Mouse (Mus musculus) layer of hippocampus, postnatal 14 days (tissue): ENCODE measurements around the gene Ptprt. TPM values are rescaled to one million over a fixed set of nuclear protein-coding genes. Genes with fewer than 3 reads are reported as not detected.

ENCODE experiments used
- DNase-seq, 2 experiments: peaks; one replicate each; pipeline ENCODE4 v3.0.0; 2021 to 2022; ENCODE audit warnings: low spot score in 2 of 2, mixed read lengths in 1 of 2
- long read RNA-seq, 2 experiments: library from polyadenylated mRNA; stranded (forward); transcript quantifications; one replicate each; pipeline ENCODE4 v2.0.0; 2021
- total RNA-seq, 2 experiments: library from RNA; stranded (reverse); gene quantifications; 2 replicates each; pipeline ENCODE4 v1.2.3; 2021

The Ptprt gene
- 10 to 100 TPM; 50.9 to 52.6 TPM for total RNA-seq
- long read RNA-seq, experiment 1, partial matches to known transcripts = 0 of 4 reads
- long read RNA-seq, experiment 1, other reads (novel, unspliced or antisense) = 4 of 4 reads
- long read RNA-seq, experiment 2, partial matches to known transcripts = 0 of 3 reads
- long read RNA-seq, experiment 2, other reads (novel, unspliced or antisense) = 3 of 3 reads

DNA sequence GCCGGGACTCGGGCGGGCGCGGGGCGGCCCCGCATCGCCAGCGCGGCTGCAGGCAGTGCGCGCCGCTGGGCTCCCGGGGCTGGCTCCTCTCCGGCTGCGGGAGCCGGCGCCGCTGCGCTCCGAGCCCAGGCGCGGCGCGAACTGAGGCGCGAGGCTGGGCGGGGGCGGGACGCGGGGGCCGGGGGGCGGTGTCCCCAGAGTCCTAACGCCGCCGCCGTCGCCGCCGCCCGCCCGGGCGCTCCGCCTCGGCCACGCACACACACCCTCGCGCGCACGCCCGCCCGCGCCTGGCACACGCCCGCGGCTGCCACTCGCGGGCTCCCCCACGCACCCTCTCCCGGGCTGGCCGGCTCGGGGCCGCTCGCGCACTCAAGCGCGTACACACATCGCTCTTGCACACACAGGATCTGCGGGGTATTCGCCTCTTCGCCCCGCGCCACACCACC is at the start of gene Ptprt:
Gene Ptprt (minus strand): TSS at position 207 of the 446 bp plus-strand sequence.
- DNase-seq = peak in 1 of 2 experiments; percentile 13

- DNase-seq = no peak
Measured at GRCm38 (mm10) chr2:162710443-162710842, 49.5 kb upstream of the Ptprt start.

DNA sequence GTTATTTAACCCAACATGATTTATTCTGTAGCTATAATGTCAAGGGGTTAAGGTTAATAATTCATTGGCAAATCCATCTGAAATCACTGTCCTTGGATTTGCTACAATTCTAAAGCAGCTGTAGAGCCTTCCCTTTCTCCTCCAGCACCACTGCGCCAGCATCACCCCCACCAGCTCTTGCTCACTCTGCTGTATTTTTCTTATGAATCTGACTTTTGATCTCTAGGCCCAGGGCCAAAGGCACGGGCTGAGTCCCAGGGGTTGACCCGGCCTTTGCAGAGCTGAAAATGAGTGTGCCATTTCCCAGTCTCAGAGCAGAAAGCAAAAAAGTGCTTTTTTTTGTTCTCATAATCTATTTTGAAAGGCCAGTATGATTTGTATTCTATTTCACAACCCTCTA is 38.7 kb upstream of the Ptprt start:
- DNase-seq = no peak

GRCm38 (mm10) chr2:162699036-162699435 is 38.1 kb upstream of the Ptprt start:
- DNase-seq = no peak

DNA sequence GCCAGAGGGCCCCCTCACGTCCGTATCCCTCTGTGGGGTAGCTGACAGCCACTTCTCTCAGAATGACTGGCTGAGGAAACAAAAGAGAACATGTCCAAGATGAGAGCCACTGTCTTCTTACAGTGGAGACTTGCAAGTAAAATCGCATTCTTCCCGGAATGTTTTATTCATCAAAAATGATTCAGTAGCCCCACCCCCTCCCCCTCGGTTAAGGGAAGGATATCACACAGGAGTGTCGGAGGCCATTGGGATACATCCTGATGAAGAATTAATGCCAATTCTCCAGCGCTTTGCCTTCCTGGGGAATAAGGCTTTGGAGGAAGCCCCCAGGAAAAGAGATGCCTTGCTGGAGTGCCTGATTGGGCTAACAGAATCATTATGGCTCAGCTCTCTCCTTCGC is 37.1 kb upstream of the Ptprt start:
- DNase-seq = no peak

DNA sequence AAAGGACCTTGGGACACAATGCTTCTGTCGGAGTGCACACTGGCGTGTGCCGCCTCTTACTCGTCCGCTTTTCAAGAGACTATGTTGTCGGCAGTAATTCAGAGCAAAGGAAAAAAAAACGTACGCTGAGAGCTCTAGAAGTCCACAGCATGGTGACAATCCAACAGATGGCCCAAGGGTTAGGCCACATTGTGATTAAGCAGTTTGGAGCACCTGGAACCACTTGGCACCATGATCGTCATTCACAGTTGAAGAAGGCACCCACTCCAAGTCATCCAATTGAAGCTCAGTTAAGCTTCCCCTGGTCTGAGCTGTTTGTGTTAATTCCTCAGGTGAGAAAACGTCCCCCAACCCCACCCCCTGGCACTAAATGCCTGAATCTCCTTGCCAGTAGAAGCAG is 36.2 kb upstream of the Ptprt start:
- DNase-seq = no peak

DNA sequence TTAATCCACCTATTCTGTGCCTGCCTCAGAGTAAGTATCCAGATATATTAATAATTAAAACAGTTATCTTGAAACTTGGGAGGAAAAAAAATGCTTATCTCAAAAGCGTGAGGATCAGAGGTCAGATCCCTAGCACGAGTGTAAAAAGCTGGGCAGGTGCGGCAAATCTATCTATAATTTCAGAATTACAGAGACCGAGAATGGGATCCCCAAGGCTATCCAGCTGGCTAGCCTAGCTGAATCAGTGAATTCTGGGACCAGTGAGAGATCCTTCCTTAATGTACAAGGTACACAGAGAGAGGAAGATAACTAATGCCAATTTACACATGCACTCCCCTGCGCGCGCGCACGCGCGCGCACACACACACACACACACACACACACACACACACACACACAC is 31.2 kb upstream of the Ptprt start:
- no peak for DNase-seq

- peak; percentile 39 to 52 for DNase-seq
Measured at GRCm38 (mm10) chr2:162682674-162683073, 21.7 kb upstream of the Ptprt start.

- DNase-seq = no peak
Measured at GRCm38 (mm10) chr2:162662431-162662970, 1.6 kb upstream of the Ptprt start.

GRCm38 (mm10) chr2:162661733-162662132 is 786 bp upstream of the Ptprt start:
- DNase-seq = no peak

- peak in 1 of 2 experiments; percentile 19 for DNase-seq
Measured at GRCm38 (mm10) chr2:162660231-162660940, 561 bp downstream of the Ptprt start.

DNA sequence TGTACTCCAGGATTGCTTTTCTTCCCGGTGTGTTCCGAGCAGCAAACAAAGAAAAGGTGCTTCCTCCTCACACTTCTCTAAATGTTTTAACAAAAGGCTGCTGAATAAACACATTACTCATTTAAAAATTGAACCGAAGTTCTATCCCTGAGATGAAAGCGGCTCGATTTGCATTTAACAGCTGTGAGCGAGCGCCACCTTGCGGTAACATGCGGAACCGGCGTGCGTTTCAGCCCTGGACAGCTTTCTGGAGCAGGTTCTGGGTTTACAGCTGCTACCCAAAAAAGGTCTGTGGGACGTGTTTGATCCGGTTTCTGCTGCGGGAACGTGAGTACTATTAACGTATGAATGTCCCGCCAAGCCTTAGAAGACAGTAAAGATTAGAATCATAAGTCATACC is 1.9 kb downstream of the Ptprt start:
- DNase-seq = peak; percentile 91 to 94

- no peak for DNase-seq
Measured at GRCm38 (mm10) chr2:162657541-162657940, 3.4 kb downstream of the Ptprt start.

- no peak for DNase-seq
Measured at GRCm38 (mm10) chr2:162654416-162654815, 6.5 kb downstream of the Ptprt start.

- DNase-seq = no peak
Measured at GRCm38 (mm10) chr2:162638676-162639075, 22.3 kb downstream of the Ptprt start.

DNA sequence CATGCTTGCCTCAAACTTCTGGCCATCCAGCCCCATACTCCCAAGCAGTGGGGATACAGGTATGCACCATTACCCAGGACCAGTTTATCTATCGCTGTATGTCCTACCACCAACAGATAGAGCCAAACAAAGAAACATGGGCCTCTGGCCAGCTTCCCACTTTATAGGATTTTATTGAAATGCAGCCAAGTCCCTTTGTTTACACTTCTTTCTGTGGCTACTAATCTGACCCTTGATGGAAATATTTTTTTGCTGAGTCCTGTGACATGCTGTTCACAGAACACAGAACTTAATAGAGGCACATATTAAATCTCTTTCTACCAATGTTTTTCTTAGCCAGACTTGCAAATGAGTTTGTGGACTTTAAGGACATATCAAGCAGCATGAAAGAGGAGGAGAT is 23.4 kb downstream of the Ptprt start:
- no peak for DNase-seq

- DNase-seq = peak; percentile 38 to 81
Measured at GRCm38 (mm10) chr2:162636387-162637009, 24.4 kb downstream of the Ptprt start.

DNA sequence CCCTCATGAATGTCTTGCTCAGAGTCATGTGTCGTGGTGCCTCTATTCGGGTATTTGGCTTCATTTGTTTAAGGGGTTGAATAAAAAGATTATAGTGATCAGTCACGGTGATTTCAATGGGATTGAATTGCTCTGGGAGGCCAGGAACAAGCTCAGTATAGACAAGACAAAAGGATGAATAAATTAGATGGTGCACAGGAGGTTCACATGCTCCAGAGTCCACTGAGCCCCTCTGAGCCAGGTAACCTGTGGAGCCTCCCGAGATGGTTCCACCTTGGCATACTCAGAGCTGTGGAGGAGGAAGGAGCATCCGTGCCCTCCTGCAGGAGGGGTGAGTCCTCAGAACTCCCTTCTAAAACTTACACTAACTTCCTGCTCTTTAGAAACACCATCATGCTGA is 26.0 kb downstream of the Ptprt start:
- no peak for DNase-seq

- DNase-seq = no peak
Measured at GRCm38 (mm10) chr2:162626076-162626475, 34.9 kb downstream of the Ptprt start.

DNA sequence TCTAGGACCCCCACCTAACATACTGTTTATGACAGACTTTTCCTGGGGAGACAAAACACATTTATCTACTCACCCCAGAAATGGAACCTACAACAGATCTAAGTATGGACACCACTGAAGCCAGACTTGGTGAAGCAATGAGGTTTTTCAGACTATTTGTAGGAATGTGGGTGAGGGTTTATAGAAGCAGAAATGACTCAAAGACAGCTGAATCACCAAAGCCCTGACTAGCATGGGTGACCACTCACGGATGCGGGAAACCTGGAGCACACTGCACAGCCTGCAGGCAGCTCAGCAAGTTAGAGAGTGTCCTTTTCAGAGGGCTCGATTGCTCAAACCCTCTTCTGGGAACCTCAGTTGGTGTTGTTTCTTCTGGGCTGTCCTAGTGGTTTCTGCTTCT is 36.2 kb downstream of the Ptprt start:
- DNase-seq = no peak

GRCm38 (mm10) chr2:162614256-162614655 is 46.7 kb downstream of the Ptprt start:
- no peak for DNase-seq

GRCm38 (mm10) chr2:162613480-162613879 is 47.5 kb downstream of the Ptprt start:
- no peak for DNase-seq
